Mouse (Mus musculus) embryonic facial prominence, embryonic 15.5 days (tissue): Measurements from ENCODE around the gene Bckdk. TPM values are rescaled to one million over a fixed set of nuclear protein-coding genes. Genes with fewer than 3 reads are reported as not detected.

Experiments used
- ATAC-seq: fragments of 200-750 bp; cut with Nextera tagmentation; 2 replicates; pipeline ENCODE4 v1.8.0; 2017; ENCODE audit warnings: low read depth, moderate TSS enrichment; ENCODE audit not compliant: insufficient number of reproducible peaks, low FRiP score, low TSS enrichment
- H3K27ac ChIP-seq: fragments of 300-500 bp; sonication (generic); replicated peaks from 2 replicates; pipeline ENCODE4 v1.5.1; 2015; ENCODE audit warnings: mild to moderate bottlenecking, inconsistent platforms
- H3K27me3 ChIP-seq: fragments of 300-500 bp; sonication (generic); 2 replicates; pipeline ENCODE4 v1.6.1; 2015; ENCODE audit warnings: inconsistent platforms
- H3K36me3 ChIP-seq: fragments of 300-500 bp; sonication (generic); 2 replicates; pipeline ENCODE4 v1.6.1; 2015; ENCODE audit warnings: mild to moderate bottlenecking, inconsistent platforms
- H3K4me1 ChIP-seq: fragments of 300-500 bp; sonication (generic); 2 replicates; pipeline ENCODE4 v1.6.1; 2015; ENCODE audit warnings: inconsistent platforms
- H3K4me2 ChIP-seq: fragments of 300-500 bp; sonication (generic); replicated peaks from 2 replicates; pipeline ENCODE4 v1.6.1; 2015; ENCODE audit warnings: mild to moderate bottlenecking, inconsistent platforms
- H3K4me3 ChIP-seq: fragments of 300-500 bp; sonication (generic); replicated peaks from 2 replicates; pipeline ENCODE4 v1.5.1; 2015; ENCODE audit warnings: mild to moderate bottlenecking, inconsistent platforms
- H3K9ac ChIP-seq: fragments of 300-500 bp; sonication (generic); 2 replicates; pipeline ENCODE4 v1.6.1; 2015; ENCODE audit warnings: inconsistent platforms
- H3K9me3 ChIP-seq: fragments of 300-500 bp; sonication (generic); replicated peaks from 2 replicates; pipeline ENCODE4 v1.6.1; 2016; ENCODE audit warnings: inconsistent platforms
- WGBS: fragments of 180-500 bp; shearing (Covaris S2); methylation state at CpG from one replicate; pipeline ENCODE4 v1.1.7; 2015; 5-methylcytosine and 5-hydroxymethylcytosine counted together
- polyA plus RNA-seq: library from polyadenylated mRNA; unstranded; fragments of >200 nt; fragmentation: Nextera tagmentation; extraction: Ambion mirVana; gene quantifications from 2 replicates; pipeline ENCODE4 v1.2.1, GENCODE M21; 2015

Gene Bckdk
- polyA plus RNA-seq, 1 experiment from 2014 or later = 112 TPM

DNA sequence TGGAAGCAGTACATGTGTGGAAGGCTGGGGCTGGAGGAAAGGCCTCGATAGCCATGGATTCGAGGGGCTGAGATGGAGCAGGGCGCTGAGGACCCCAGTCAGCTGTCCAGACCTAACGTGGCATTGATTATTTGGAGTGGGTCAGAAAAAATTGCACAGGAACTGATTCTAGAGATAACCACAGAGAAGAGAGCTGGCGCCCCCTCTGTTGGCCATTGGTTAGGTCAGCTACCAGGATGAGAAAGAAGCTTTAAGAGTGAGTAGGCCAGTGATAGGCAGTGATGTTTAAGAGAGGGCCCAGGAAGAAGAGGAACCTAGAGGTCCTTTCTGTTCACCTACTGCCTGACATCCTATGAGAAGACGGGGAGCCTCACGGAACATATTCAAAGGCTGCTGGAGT is 15.4 kb downstream of the Bckdk start:
- Histone ChIP-seq H3K36me3 (peaks cover 67% of the 10 kb centered on the region), H3K27ac (no peak overlapping the region), H3K9ac (no peak overlapping the region), H3K4me2 (no peak overlapping the region), H3K4me3 (no peak overlapping the region), H3K9me3 (no peaks in the 10 kb centered on the region), H3K4me1 (no peaks in the 10 kb centered on the region), H3K27me3 (no peaks in the 10 kb centered on the region)
- ATAC-seq = no peak
- WGBS = 69% methylated on average over 7 of the region's 7 CpGs

DNA sequence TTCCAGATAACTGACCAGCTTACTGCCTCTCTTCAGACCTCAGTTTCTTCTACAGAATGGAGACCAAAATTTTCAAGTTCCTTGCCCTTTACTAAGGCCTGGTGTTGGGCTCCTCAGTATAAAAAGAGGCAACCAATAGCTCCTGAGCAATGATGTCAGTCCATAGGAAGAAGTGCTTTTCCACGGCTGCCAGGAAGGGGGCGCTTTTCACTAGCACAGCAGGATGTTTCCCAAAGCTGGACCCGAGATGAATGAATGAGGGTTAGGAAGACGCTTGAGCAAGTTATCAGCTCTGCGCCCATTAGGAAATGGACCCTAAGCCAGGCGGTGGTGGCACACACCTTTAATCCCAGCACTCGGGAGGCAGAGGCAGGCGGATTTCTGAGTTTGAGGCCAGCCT is 17.6 kb downstream of the Bckdk start:
- Histone ChIP-seq H3K36me3 (peaks cover 65% of the 10 kb centered on the region), H3K9ac (no peak overlapping the region), H3K27me3 (no peaks in the 10 kb centered on the region), H3K27ac (no peak overlapping the region), H3K4me3 (no peak overlapping the region), H3K9me3 (no peaks in the 10 kb centered on the region), H3K4me1 (0 out of 2 replicates have a peak, but pooled peaks cover 4% of the 10 kb centered on the region), H3K4me2 (no peak overlapping the region)
- 60% methylated on average over 8 of the region's 8 CpGs for WGBS
- ATAC-seq = no peak

DNA sequence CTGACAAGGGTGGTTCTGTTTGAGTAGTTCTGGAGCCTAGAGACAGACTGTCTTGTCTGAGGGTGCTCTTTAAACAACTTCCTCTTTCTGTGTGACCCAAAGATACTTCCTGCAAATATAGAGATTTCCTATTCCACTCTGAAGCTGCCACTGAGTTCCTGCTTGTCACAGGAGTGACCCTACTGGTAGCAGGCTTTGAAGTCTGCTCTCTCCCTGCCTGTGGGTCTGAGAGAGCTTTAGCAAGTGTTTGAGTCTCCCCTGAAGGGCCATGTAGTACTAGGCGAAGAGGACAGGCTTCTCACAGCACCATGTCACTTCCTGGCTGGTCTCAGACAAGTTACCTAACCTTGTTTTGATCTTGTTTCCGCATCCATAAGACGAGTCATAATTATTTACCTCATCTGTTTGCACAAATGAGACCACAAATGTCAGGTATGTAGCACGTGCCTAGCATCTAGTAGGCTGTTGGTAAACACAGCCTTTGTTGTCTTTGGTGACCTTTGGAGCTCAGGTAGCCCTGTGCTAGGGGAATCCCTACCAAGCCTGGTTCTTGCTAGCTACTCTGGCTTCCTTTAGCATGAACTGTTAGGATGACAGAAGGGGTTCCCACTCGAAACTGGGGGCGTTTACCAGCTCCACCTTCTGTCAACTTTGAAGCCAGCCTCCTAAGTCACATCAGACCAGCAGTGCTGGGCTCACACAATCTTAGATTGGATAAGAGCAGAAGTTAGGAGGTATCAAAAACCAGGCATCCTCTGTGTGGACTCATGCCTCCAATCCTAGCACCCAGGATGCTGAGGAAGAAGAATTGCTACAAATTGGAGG is 18.8 kb downstream of the Bckdk start:
- Histone ChIP-seq H3K9me3 (no peaks in the 10 kb centered on the region), H3K4me2 (no peak overlapping the region), H3K4me1 (0 out of 2 replicates have a peak, but pooled peaks cover 4% of the 10 kb centered on the region), H3K9ac (no peak overlapping the region), H3K27ac (no peak overlapping the region; the same call in 1 of the 2 replicates), H3K36me3 (peaks cover 56% of the 10 kb centered on the region), H3K4me3 (no peak overlapping the region), H3K27me3 (peaks cover under 1% of the 10 kb centered on the region; the same call in 1 of the 2 replicates)
- no peak for ATAC-seq
- WGBS = 75% methylated on average over 6 of the region's 6 CpGs

DNA sequence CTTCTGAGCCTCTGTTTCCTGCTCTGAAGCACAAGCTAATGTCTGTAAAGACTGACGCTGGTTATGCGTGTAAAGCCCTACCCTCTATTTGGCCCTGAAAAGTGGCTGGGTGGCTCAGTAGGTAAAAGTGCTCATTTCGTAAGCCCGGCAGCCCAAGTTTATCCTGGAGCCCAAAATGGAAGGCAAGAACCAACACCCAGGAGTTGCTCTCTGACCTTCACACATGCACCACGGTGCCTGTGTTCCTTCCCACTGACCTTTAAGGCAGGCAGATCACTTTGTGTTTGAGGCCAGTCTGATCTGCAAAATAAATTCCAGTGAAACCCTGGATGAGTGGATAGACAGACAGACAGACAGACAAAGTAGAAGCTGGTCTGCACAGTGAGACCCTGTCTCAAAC is 19.8 kb downstream of the Bckdk start:
- Histone ChIP-seq H3K9me3 (no peaks in the 10 kb centered on the region), H3K4me1 (0 out of 2 replicates have a peak, but pooled peaks cover 4% of the 10 kb centered on the region), H3K9ac (no peak overlapping the region), H3K4me2 (no peak overlapping the region), H3K27me3 (peaks cover 8% of the 10 kb centered on the region), H3K36me3 (peaks cover 51% of the 10 kb centered on the region), H3K4me3 (no peak overlapping the region), H3K27ac (no peak overlapping the region; the same call in 1 of the 2 replicates)
- 81% methylated on average over 5 of the region's 5 CpGs for WGBS
- ATAC-seq = no peak

DNA sequence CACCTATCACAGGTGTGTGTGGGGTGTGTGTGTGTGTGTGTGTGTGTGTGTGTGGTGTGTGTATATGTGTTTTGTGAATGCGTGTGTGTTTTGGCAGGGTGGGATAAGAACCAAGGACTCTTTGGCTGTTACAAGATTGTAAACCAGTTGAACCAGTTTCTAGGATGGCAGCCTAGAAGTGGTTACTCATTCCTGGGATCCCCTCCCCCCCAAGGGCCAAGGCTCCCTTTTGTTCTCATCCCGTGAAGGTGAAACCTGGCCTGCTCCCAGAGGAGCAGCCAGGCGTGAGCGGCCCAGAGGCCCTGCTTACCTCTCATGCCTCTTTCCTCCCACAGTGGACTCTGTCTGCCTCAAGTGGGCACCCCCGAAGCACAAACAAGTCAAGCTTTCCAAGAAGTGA is 21.4 kb downstream of the Bckdk start:
- Histone ChIP-seq H3K9ac (no peak overlapping the region), H3K36me3 (peaks cover 49% of the 10 kb centered on the region), H3K27ac (peak overlapping the region; percentile 68), H3K9me3 (no peaks in the 10 kb centered on the region), H3K4me1 (peaks cover 17% of the 10 kb centered on the region), H3K27me3 (peaks cover 13% of the 10 kb centered on the region), H3K4me2 (no peak overlapping the region), H3K4me3 (no peak overlapping the region)
- peak; percentile 70 for ATAC-seq
- WGBS = 54% methylated on average over 5 of the region's 5 CpGs

DNA sequence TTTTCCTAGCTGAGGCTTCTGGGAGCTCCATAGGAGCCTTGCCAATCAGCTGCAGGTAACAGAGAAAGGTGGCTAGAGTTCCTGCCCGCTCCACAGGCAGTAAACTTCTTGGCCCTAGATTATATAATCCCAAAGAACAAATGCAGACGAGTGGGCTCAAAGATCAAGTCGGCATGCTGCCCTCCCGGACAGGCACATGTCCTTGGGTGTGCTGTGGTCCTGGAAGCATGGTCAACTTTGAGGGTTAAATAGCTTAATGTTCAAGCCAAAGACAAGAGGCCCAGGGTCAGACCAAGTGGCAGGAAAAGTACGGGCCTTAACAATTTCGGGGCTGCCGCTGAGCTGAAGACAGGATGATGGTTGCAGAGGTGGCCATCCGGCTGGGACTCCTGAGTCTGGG is 22.2 kb downstream of the Bckdk start:
- WGBS = 85% methylated on average over 8 of the region's 8 CpGs
- Histone ChIP-seq H3K9me3 (no peaks in the 10 kb centered on the region), H3K36me3 (peaks cover 42% of the 10 kb centered on the region), H3K4me3 (no peak overlapping the region), H3K27me3 (peaks cover 13% of the 10 kb centered on the region), H3K9ac (no peak overlapping the region), H3K4me1 (peaks cover 18% of the 10 kb centered on the region), H3K4me2 (no peak overlapping the region), H3K27ac (peak overlapping the region; percentile 68; the same call in 1 of the 2 replicates)
- ATAC-seq = no peak

DNA sequence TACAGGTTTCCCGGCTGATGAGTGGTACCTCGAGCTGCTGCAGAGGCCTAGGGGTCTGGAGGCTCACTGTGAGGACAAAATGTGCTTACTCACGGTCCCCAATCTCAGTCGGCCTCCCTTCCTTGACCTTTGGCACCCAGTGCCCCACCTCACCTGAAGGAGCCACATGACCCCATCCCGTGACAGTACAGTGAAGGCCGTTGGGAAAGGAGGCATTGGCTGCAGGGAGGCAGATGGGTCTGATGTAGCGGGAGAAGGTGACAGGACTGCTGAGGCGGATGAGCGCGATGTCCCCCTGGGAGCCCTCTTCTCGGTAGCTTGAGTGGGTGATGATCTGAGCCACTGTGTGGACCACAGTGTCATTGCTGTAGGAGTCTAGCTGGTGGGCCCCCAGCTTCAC is 23.0 kb downstream of the Bckdk start:
- Histone ChIP-seq H3K9me3 (no peaks in the 10 kb centered on the region), H3K4me3 (no peak overlapping the region), H3K4me1 (peaks cover 26% of the 10 kb centered on the region), H3K9ac (no peak overlapping the region), H3K4me2 (no peak overlapping the region), H3K27me3 (peaks cover 13% of the 10 kb centered on the region), H3K27ac (no peak overlapping the region), H3K36me3 (peaks cover 42% of the 10 kb centered on the region)
- ATAC-seq = no peak
- 82% methylated on average over 11 of the region's 11 CpGs for WGBS

DNA sequence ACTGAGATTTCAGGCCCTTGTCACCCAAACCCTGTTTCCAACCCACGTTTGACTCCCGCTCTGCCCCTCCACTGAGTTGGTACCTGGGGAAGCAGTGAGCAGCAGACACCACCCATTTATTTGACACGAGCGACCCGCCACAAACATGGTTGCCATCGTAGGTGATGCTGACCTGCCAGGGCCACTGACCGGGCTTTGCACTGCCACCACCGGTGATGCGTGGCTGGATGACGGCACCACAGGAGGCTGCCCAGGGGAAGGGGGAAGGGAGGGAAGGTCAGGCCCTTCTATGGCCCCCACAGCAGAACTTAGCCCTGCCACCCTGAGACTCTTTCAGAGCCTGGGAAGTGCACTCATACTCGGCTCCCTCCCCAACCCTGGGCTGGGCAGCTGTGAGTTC is 23.8 kb downstream of the Bckdk start:
- Histone ChIP-seq H3K4me3 (no peak overlapping the region), H3K27me3 (peaks cover 13% of the 10 kb centered on the region), H3K9ac (no peak overlapping the region), H3K27ac (no peak overlapping the region), H3K4me1 (peaks cover 34% of the 10 kb centered on the region), H3K9me3 (no peaks in the 10 kb centered on the region), H3K36me3 (peaks cover 33% of the 10 kb centered on the region), H3K4me2 (no peak overlapping the region)
- ATAC-seq = no peak
- WGBS = 85% methylated on average over 11 of the region's 11 CpGs

DNA sequence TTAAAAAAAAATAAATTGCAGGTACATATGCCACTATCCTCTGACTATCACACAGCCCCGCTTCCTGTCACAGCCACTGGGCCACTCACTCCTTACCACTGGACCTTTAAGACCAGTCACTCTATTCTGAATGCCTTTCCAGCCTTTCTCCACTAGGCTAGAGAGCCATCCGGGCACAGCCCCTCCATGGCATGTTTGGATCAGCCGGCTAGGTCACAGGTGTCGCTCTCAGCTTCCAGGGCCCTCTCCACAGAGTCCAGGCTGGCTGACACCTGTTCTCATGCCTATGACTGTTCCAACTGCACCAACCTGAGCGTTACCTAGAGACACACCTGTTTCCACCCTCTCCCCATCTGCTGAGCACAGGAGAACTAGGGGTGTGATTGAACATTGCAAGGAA is 24.7 kb downstream of the Bckdk start:
- no peaks in the 10 kb centered on the region for H3K9me3 ChIP-seq
- no peak for ATAC-seq
- peak overlapping the region; percentile 49 for H3K4me2 ChIP-seq
- H3K4me3 ChIP-seq = peak overlapping the region; percentile 42
- H3K27ac ChIP-seq = no peak overlapping the region
- H3K9ac ChIP-seq = no peak overlapping the region
- WGBS = 41% methylated on average over 5 of the region's 5 CpGs
- peaks cover 39% of the 10 kb centered on the region for H3K4me1 ChIP-seq
- peaks cover 25% of the 10 kb centered on the region for H3K36me3 ChIP-seq
- H3K27me3 ChIP-seq = peaks cover 13% of the 10 kb centered on the region

DNA sequence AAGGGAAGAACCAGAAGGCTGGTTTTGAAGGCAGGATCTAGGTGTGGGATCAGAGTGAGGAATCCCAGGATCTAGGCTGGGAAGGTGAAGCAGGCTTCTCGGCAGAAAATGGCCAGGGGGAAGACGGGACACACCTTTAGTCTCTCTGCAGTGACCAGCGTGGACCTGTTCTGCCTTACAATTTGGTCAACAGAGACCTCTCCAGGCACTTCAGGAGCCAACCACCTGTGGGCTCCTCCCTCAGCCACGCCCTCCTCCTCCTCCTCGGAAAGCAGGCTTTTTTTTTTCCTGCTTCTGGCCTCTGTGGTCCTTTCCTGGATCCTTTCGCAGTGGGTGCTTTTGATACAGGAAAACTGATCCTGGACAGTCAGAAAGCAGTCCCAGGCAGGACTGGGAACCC is 26.0 kb downstream of the Bckdk start, which contains the start of gene Prss8:
TSS of gene Prss8 (minus strand) at position 182 of the 400 bp plus-strand sequence.
- Histone ChIP-seq H3K27me3 (peaks cover 13% of the 10 kb centered on the region), H3K36me3 (peaks cover 17% of the 10 kb centered on the region), H3K9me3 (no peaks in the 10 kb centered on the region), H3K4me1 (peaks cover 52% of the 10 kb centered on the region), H3K4me2 (peak within 1 kb of the TSS; percentile 49), H3K4me3 (peak within 1 kb of the TSS; percentile 42), H3K27ac (peak within 1 kb of the TSS; percentile 45; the same call in 1 of the 2 replicates), H3K9ac (peak within 1 kb of the TSS; percentile 48)
- ATAC-seq = no peak
- 8% methylated on average over 5 of the region's 6 CpGs for WGBS

DNA sequence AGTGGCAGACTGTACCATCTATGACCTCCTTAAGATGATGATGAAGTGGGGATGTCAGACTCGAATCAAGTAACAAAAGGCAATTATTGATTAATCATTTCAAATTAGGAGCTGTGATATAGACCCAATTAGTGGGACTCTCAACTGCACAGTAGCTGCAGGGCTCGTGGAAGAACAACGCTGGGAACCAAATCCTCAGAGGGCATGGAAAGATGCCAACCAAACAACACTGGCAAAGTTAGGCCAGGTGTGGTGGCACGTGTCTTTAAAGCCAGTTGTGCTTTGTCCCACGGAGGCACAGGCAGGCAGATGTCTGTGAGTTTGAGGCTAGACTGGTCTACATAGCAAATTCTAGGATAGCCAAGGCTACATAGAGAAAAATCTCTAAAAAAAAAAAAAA is 26.8 kb downstream of the Bckdk start:
- H3K27ac ChIP-seq = peak overlapping the region; percentile 45; the same call in 1 of the 2 replicates
- H3K4me1 ChIP-seq = peaks cover 54% of the 10 kb centered on the region
- H3K4me2 ChIP-seq = no peak overlapping the region
- 73% methylated on average over 5 of the region's 5 CpGs for WGBS
- H3K9ac ChIP-seq = no peak overlapping the region
- no peaks in the 10 kb centered on the region for H3K9me3 ChIP-seq
- ATAC-seq = no peak
- peaks cover 10% of the 10 kb centered on the region for H3K36me3 ChIP-seq
- no peak overlapping the region for H3K4me3 ChIP-seq
- peaks cover 13% of the 10 kb centered on the region for H3K27me3 ChIP-seq
